In the genomic region with DNA sequence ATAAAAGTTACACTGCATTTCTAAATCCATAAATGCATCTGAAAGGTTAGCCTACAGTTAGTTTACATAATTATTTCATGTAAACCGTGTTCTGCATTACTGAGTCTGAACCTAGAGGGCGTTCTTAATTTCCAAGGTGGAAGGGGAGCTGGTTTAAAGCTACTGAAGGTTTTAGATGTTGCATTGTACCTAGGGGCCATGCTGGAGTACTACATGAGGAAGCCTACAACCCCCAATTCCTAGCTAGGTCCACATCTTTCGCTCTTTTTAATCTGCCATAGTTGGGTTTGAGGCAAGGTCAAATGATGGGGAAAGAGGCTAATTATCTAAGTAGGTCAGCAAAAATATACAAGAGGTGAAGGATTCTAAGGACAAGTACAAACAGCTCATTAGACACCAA, we compare ENCODE assay signal across 11 mouse cellular contexts. TPM values are rescaled to one million over a fixed set of nuclear protein-coding genes. Genes with fewer than 3 reads are reported as not detected.
DNase-seq lines count a peak whose midpoint lies in the region; ATAC-seq lines count a peak whose summit lies in the region.
"Had no signal": no experiment of that assay in that cellular context is flagged by ENCODE, and none has a peak within 500 bp of the region (broad histone marks: within the 10 kb centered on the region; RNA-seq: fewer than 3 reads in every experiment).

No protein-coding gene starts in this region.

- no peak for DNase-seq in forebrain, embryonic 10.5 days (ENCODE audit: extremely low spot score, low spot score)
- no peak for DNase-seq in forebrain, embryonic 11.5 days (ENCODE audit: low spot score)
- no peak for DNase-seq in heart, adult 8-10 months (ENCODE audit: low spot score)
- DNase-seq in midbrain, embryonic 10.5 days (ENCODE audit: low spot score), result no peak
- DNase-seq in left cerebral cortex, adult 8-10 months (ENCODE audit: low spot score in 2 of 2), result no peak
- DNase-seq: lung, adult 2 months; thymus, postnatal 4 days had no signal

- H3K9ac ChIP-seq in forebrain, embryonic 11.5 days (ENCODE audit: low read length), result no peak overlapping the region
- no peak overlapping the region for H3K9ac ChIP-seq in heart, embryonic 14.5 days (ENCODE audit: low read length)
- H3K9ac ChIP-seq in midbrain, embryonic 16.5 days (ENCODE audit: low read depth, low read length), result no peak overlapping the region

- peaks cover 45% of the 10 kb centered on the region for H3K4me1 ChIP-seq in forebrain, embryonic 10.5 days
- H3K4me1 ChIP-seq in forebrain, embryonic 11.5 days (replicated peaks; ENCODE audit: control insufficient read depth, insufficient read depth, low read length), result peaks cover 6% of the 10 kb centered on the region; the same call in 1 of the 2 replicates
- H3K4me1 ChIP-seq in heart, embryonic 14.5 days (ENCODE audit: control insufficient read depth in 2 of 2, insufficient read depth in 2 of 2, low read length in 2 of 2), result peaks cover 19 to 37% of the 10 kb centered on the region in 2 experiments
- peaks cover 31% of the 10 kb centered on the region for H3K4me1 ChIP-seq in midbrain, embryonic 10.5 days
- H3K4me1 ChIP-seq in midbrain, embryonic 16.5 days (ENCODE audit: control insufficient read depth, insufficient read depth, low read length), result peaks cover 7% of the 10 kb centered on the region; the same call in 1 of the 2 replicates

- peak overlapping the region; percentile 82 for H3K27ac ChIP-seq in forebrain, embryonic 10.5 days
- no peak overlapping the region for H3K27ac ChIP-seq in forebrain, embryonic 11.5 days (ENCODE audit: low read depth, low read length)
- peak overlapping the region; percentile 36 to 78; a peak in 2 of 4 replicates for H3K27ac ChIP-seq in heart, embryonic 14.5 days (replicated peaks in 1 of 2; ENCODE audit: control insufficient read depth in 1 of 2, insufficient read depth in 1 of 2, low read depth in 2 of 2, low read length in 2 of 2)
- peak overlapping the region; percentile 81 for H3K27ac ChIP-seq in midbrain, embryonic 10.5 days (replicated peaks)
- no peak overlapping the region for H3K27ac ChIP-seq in midbrain, embryonic 16.5 days (ENCODE audit: low read length)
- H3K27ac ChIP-seq: macrophage had no signal

- no peak overlapping the region for H3K4me2 ChIP-seq in forebrain, embryonic 11.5 days (ENCODE audit: low read depth, low read length, severe bottlenecking)
- no peak overlapping the region for H3K4me2 ChIP-seq in heart, embryonic 14.5 days (ENCODE audit: low read length)
- no peak overlapping the region for H3K4me2 ChIP-seq in midbrain, embryonic 16.5 days (ENCODE audit: low read length)

- no peak overlapping the region for H3K4me3 ChIP-seq in forebrain, embryonic 10.5 days
- H3K4me3 ChIP-seq in forebrain, embryonic 11.5 days (ENCODE audit: low read depth, low read length), result no peak overlapping the region
- H3K4me3 ChIP-seq in heart, embryonic 14.5 days (ENCODE audit: control insufficient read depth in 1 of 2, insufficient read depth in 1 of 2, low read depth in 1 of 2, low read length in 2 of 2), result no peak overlapping the region
- H3K4me3 ChIP-seq in midbrain, embryonic 10.5 days, result no peak overlapping the region
- H3K4me3 ChIP-seq in midbrain, embryonic 16.5 days (ENCODE audit: low read depth, low read length), result no peak overlapping the region

- no peaks in the 10 kb centered on the region for H3K36me3 ChIP-seq in forebrain, embryonic 10.5 days (replicated peaks)
- H3K36me3 ChIP-seq in forebrain, embryonic 11.5 days (ENCODE audit: control insufficient read depth, insufficient read depth, low read length), result no peaks in the 10 kb centered on the region
- H3K36me3 ChIP-seq in heart, embryonic 14.5 days (ENCODE audit: control insufficient read depth, insufficient read depth, low read length), result no peaks in the 10 kb centered on the region
- H3K36me3 ChIP-seq in midbrain, embryonic 10.5 days, result no peaks in the 10 kb centered on the region
- H3K36me3 ChIP-seq in midbrain, embryonic 16.5 days (ENCODE audit: control insufficient read depth, insufficient read depth, low read length), result no peaks in the 10 kb centered on the region

- no peak for ATAC-seq in forebrain, embryonic 11.5 days (replicated peaks; ENCODE audit: low FRiP score)
- ATAC-seq in heart, embryonic 14.5 days (ENCODE audit: insufficient number of reproducible peaks, insufficient read depth, low FRiP score, low read depth), result no peak
- no peak for ATAC-seq in midbrain, embryonic 16.5 days
- peak; percentile 40; the same call in 1 of the 2 replicates for ATAC-seq in common myeloid progenitor, adult 5-6 weeks (replicated peaks; ENCODE audit: low read depth, poor library complexity, severe bottlenecking)

- no peaks in the 10 kb centered on the region for H3K9me3 ChIP-seq in forebrain, embryonic 10.5 days
- H3K9me3 ChIP-seq in forebrain, embryonic 11.5 days (ENCODE audit: control insufficient read depth, low read length), result no peaks in the 10 kb centered on the region
- 0 out of 2 replicates have a peak, but pooled peaks cover 3% of the 10 kb centered on the region for H3K9me3 ChIP-seq in heart, embryonic 14.5 days (ENCODE audit: control insufficient read depth, low read length)
- H3K9me3 ChIP-seq in midbrain, embryonic 10.5 days (replicated peaks), result no peaks in the 10 kb centered on the region
- no peaks in the 10 kb centered on the region for H3K9me3 ChIP-seq in midbrain, embryonic 16.5 days (replicated peaks; ENCODE audit: control insufficient read depth, low read length, poor library complexity, severe bottlenecking)

- WGBS in forebrain, embryonic 10.5 days, result 91% methylated on average over 3 of the region's 3 CpGs
- WGBS in forebrain, embryonic 11.5 days, result 83% methylated on average over 3 of the region's 3 CpGs
- 86% methylated on average over 3 of the region's 3 CpGs for WGBS in heart, embryonic 14.5 days
- 90% methylated on average over 3 of the region's 3 CpGs for WGBS in midbrain, embryonic 10.5 days
- 87% methylated on average over 3 of the region's 3 CpGs for WGBS in midbrain, embryonic 16.5 days

- no peaks in the 10 kb centered on the region for H3K27me3 ChIP-seq in forebrain, embryonic 10.5 days (ENCODE audit: poor library complexity, severe bottlenecking)
- H3K27me3 ChIP-seq in forebrain, embryonic 11.5 days (ENCODE audit: control insufficient read depth, insufficient read depth, low read length), result no peaks in the 10 kb centered on the region
- H3K27me3 ChIP-seq in heart, embryonic 14.5 days (ENCODE audit: control insufficient read depth, insufficient read depth, low read length), result no peaks in the 10 kb centered on the region
- no peaks in the 10 kb centered on the region for H3K27me3 ChIP-seq in midbrain, embryonic 10.5 days (ENCODE audit: low read depth, poor library complexity, severe bottlenecking)
- H3K27me3 ChIP-seq in midbrain, embryonic 16.5 days (ENCODE audit: control insufficient read depth, insufficient read depth, low read depth, low read length), result no peaks in the 10 kb centered on the region

RNA-seq across cellular contexts. Expression of gene Fam122a, which starts 25.5 kb away (rescaled TPM):
- polyA plus RNA-seq in forebrain, embryonic 10.5 days (2016; fragmentation: Nextera tagmentation; extraction: Ambion mirVana), result 48.8 and 49.2 TPM in 2 replicates
- polyA plus RNA-seq in forebrain, embryonic 11.5 days (2014; fragmentation: Nextera tagmentation; extraction: Ambion mirVana), result 47.4 and 58.6 TPM in 2 replicates
- polyA plus RNA-seq in heart, embryonic 14.5 days (2014; fragmentation: Nextera tagmentation; extraction: Ambion mirVana), result 49.2 and 49.8 TPM in 2 replicates
- 10 to 100 TPM; 23.5 to 26.9 (median 26.6) TPM for total RNA-seq in heart, adult 8-10 months (2022)
- polyA plus RNA-seq in midbrain, embryonic 10.5 days (2016; fragmentation: Nextera tagmentation; extraction: Ambion mirVana), result 48.6 and 49.8 TPM in 2 replicates
- 52.7 and 52.9 TPM in 2 replicates for polyA plus RNA-seq in midbrain, embryonic 16.5 days (2015; fragmentation: Nextera tagmentation; extraction: Ambion mirVana)
- total RNA-seq in common myeloid progenitor, adult 5-6 weeks (2017), result 11.7 and 16.3 TPM in 2 replicates
- 10 to 100 TPM; 22.3 to 30.1 (median 27.6) TPM for total RNA-seq in left cerebral cortex, adult 8-10 months (2022)

Comparison
In these comparisons a context has a peak if more than half of its experiments do, and no peak if none do; other contexts are left out.
1. H3K27ac ChIP-seq: peak in forebrain, embryonic 10.5 days (single experiment), heart, embryonic 14.5 days (2 of 2) and midbrain, embryonic 10.5 days (single experiment); none in forebrain, embryonic 11.5 days (single experiment) and midbrain, embryonic 16.5 days (single experiment).